Mouse (Mus musculus) CD4-positive, CD25-positive, alpha-beta regulatory T cell, adult 9 weeks (primary cell): Measurements from ENCODE around the gene Igfbp5. TPM values are rescaled to one million over a fixed set of nuclear protein-coding genes. Genes with fewer than 3 reads are reported as not detected.

Experiments
- polyA plus RNA-seq: library from polyadenylated mRNA; unstranded; fragments of 100-300 nt; shearing (Covaris generic); gene quantifications from one replicate; pipeline ENCODE4 v1.2.1, GENCODE M21; 2017

Igfbp5 gene
- polyA plus RNA-seq, result not detected

DNA sequence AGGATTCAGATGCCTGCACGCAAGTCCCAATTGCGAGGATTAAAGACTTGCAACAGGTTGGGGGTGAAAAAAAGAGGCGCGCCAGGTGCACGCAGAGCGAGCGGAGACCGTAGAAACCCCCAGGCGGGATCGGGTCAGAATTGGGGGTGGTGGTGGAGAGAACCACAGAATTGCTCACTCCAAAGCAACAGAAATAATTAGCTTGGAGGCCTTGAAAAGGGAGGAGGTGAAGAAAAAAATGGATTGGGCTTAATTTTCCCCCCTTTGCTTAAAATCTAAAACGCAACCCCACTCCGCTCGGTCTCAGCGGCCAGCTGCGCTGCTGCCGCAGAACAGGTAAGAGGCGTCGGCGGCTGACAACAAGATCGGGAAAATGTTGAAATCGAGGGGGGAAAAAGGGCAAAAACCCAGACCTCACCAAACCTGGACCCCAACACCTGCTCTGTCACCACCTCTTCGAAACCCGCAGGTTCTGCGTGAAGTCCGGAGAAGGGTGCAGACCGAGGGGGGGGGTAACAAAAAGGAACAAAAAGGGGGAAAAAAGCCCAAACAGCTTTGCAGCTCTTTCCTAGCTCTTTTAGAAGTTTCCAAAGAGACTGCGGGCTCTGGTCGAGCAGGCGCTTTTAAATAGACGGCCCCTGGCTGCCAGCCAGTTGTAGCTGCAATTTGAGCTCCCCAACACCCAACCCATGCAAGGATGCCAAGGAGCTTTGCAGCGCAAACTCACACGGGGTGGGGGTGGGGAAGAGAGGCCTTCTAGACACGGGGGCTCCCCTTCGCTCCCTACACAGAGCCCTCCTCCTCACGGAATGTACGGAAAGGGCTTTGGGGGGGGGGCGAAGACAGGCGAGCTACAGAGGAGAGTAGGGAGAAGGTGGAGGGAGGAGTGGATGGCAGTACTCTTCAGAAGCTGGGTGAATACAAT, at the start of gene Igfbp5:
TSS of gene Igfbp5 (minus strand) at position 598 of the 925 bp plus-strand sequence.

GRCm38 (mm10) chr1:72823751-72824706, 50.7 kb downstream of the Igfbp5 start, which contains the start of gene Igfbp2:
Igfbp2 (plus strand) TSS chr1:72824503.

Other genes starting within 250 kb of the Igfbp5 start
- gene Ankar, start 174.3 kb downstream of the Igfbp5 start, polyA plus RNA-seq, result not detected
- gene Rpl37a, start 163.6 kb downstream of the Igfbp5 start, polyA plus RNA-seq, result 3,197 TPM
- not detected for gene Igfbp2, start 50.4 kb downstream of the Igfbp5 start, polyA plus RNA-seq
- gene Tnp1, start 141.0 kb upstream of the Igfbp5 start, polyA plus RNA-seq, result not detected